Mouse (Mus musculus): ENCODE data around the gene Smlr1.

The Smlr1 gene

DNA sequence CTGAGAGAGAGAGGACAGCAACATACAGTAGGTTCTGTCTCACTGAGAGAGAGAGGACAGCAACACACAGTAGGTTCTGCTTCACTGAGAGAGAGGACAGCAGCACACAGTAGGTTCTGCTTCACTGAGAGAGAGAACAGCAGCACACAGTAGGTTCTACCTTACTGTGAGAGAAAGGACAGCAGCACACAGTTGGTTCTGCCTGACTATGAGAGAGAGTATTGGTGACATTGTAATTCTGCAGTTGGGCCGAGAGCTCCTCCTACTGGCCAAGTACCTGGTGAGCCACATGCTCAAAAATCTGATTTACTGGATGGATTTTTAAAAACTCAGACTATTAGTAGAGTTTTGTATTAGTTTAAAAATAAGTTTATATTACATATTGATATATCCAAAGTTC lies 47.6 kb downstream of the Smlr1 start:
- peak; percentile 10 to 74 for DNase-seq

GRCm38 (mm10) chr10:25482791-25483190 lies 53.3 kb downstream of the Smlr1 start:
- DNase-seq = no peak

DNA sequence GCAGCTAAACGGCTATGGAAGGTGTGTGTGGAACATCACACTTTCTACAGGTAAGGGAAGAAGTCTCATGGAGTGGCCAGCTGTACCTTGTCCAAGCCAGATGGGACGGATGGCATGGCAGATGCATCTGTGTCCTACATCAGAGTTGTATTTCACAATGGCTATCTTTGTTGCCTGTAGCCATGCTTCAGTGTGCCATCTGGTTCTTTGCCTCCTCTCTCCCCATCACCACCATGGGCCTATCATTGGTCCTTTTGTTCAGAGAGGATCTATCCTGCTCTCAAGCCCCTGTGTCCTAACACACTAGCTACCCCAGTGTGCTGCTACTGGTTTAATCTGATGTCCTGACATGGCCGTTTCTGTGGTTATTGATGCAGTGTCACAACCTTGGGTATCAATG lies 56.4 kb downstream of the Smlr1 start:
- DNase-seq = no peak
